In genomic region chr5:33371137-33371536, GRCm38 (mm10) we compare ENCODE assay signal across 8 mouse cellular contexts. TPM values are rescaled to one million over a fixed set of nuclear protein-coding genes. Genes with fewer than 3 reads are reported as not detected.
DNase-seq lines count a peak whose midpoint lies in the region; ATAC-seq and TF ChIP-seq lines count a peak whose summit lies in the region.

No protein-coding gene starts in this region.

- ATAC-seq in frontal cortex, adult (ENCODE audit: low TSS enrichment), result peak; percentile 69; the same call in 1 of the 2 replicates
- peak; percentile 44; the same call in 1 of the 2 replicates for ATAC-seq in midbrain, embryonic 16.5 days

- H3K4me3 ChIP-seq in embryonic fibroblast, embryonic 13.5 days (ENCODE audit: insufficient read depth, low read length), result no peak overlapping the region
- no peak overlapping the region for H3K4me3 ChIP-seq in midbrain, embryonic 16.5 days (ENCODE audit: low read depth, low read length)

- no peaks in the 10 kb centered on the region for H3K9me3 ChIP-seq in midbrain, embryonic 16.5 days (replicated peaks; ENCODE audit: control insufficient read depth, low read length, poor library complexity, severe bottlenecking)

- no peaks in the 10 kb centered on the region for H3K27me3 ChIP-seq in midbrain, embryonic 16.5 days (ENCODE audit: control insufficient read depth, insufficient read depth, low read depth, low read length)

- H3K27ac ChIP-seq in embryonic fibroblast, embryonic 13.5 days (ENCODE audit: insufficient read depth, low read length), result no peak overlapping the region
- H3K27ac ChIP-seq in midbrain, embryonic 16.5 days (ENCODE audit: low read length), result no peak overlapping the region

- H3K36me3 ChIP-seq in midbrain, embryonic 16.5 days (ENCODE audit: control insufficient read depth, insufficient read depth, low read length), result peaks cover 48% of the 10 kb centered on the region

- no peak overlapping the region for H3K9ac ChIP-seq in midbrain, embryonic 16.5 days (ENCODE audit: low read depth, low read length)

- H3K4me2 ChIP-seq in midbrain, embryonic 16.5 days (ENCODE audit: low read length), result no peak overlapping the region

- DNase-seq in frontal cortex, postnatal 10 days (ENCODE audit: low spot score in 2 of 2), result no peak
- peak; percentile 26 for DNase-seq in right cerebral cortex, postnatal 4 days
- DNase-seq in right cerebral cortex, adult 18-20 months, result no peak
- DNase-seq in layer of hippocampus, postnatal 10 days (ENCODE audit: low spot score in 2 of 2), result no peak
- no peak for DNase-seq in gastrocnemius, postnatal 36 days

- no peak for TF ChIP-seq POLR2A in embryonic fibroblast, embryonic 13.5 days (IDR thresholded peaks at IDR 0.05; ENCODE audit: low read depth, low read length)

- peak; percentile 61; the same call in 1 of the 2 replicates for TF ChIP-seq CTCF in embryonic fibroblast, embryonic 13.5 days (IDR thresholded peaks at IDR 0.05; ENCODE audit: borderline replicate concordance, insufficient read depth, low read length)

- intact Hi-C loops in gastrocnemius, postnatal 36 days (cut with DNase I), result loop anchor here (5.0 kb wide), 1 partner anchor 169 kb away; no protein-coding TSS in a partner anchor

- H3K4me1 ChIP-seq in embryonic fibroblast, embryonic 13.5 days (ENCODE audit: control insufficient read depth, insufficient read depth, low read length), result no peaks in the 10 kb centered on the region
- H3K4me1 ChIP-seq in midbrain, embryonic 16.5 days (ENCODE audit: control insufficient read depth, insufficient read depth, low read length), result no peaks in the 10 kb centered on the region

RNA-seq across cellular contexts. Expression of gene Uvssa, which starts 7.2 kb away (rescaled TPM):
- polyA plus RNA-seq in embryonic fibroblast, embryonic 13.5 days (2011; ENCODE audit: insufficient read length, low read depth, missing spikeins), result 11.9 and 15.0 TPM in 2 replicates
- 8.1 TPM in 2 replicates for polyA plus RNA-seq in midbrain, embryonic 16.5 days (2015; fragmentation: Nextera tagmentation; extraction: Ambion mirVana)
- 10 to 100 TPM; 10.5 to 11.8 TPM for total RNA-seq in layer of hippocampus, postnatal 10 days (2021)
- total RNA-seq in gastrocnemius, postnatal 36 days (2021), result 1 to 10 TPM; 2.6 to 3.0 TPM

RNA-seq across cellular contexts. Expression of gene Maea, which starts 35.8 kb away (rescaled TPM):
- 135 and 148 TPM in 2 replicates for polyA plus RNA-seq in embryonic fibroblast, embryonic 13.5 days (2011; ENCODE audit: insufficient read length, low read depth, missing spikeins)
- polyA plus RNA-seq in midbrain, embryonic 16.5 days (2015; fragmentation: Nextera tagmentation; extraction: Ambion mirVana), result 142 and 143 TPM in 2 replicates
- total RNA-seq in layer of hippocampus, postnatal 10 days (2021), result 10 to 100 TPM; 86.7 to 88.9 TPM
- 10 to 100 TPM; 57.8 to 62.5 TPM for total RNA-seq in gastrocnemius, postnatal 36 days (2021)
